Mouse (Mus musculus) adrenal gland, adult 2 months (tissue): ENCODE data around the gene Olfr1499. TPM values are rescaled to one million over a fixed set of nuclear protein-coding genes. Genes with fewer than 3 reads are reported as not detected.
"Not testable (repeated sequence)": the region's sequence is repeated elsewhere in the genome, so short reads cannot be mapped to it uniquely, and the experiment has no call there.

Source experiments
- DNase-seq: peaks from one replicate; pipeline ENCODE4 v3.0.0; 2021
- long read RNA-seq: library from polyadenylated mRNA; stranded (forward); transcript quantifications from one replicate; pipeline ENCODE4 v2.0.0, GENCODE M21; 2021
- polyA plus RNA-seq: library from polyadenylated mRNA; depleted of rRNA; stranded (reverse); fragments of >200 nt; gene quantifications from 2 replicates; pipeline ENCODE4 v1.2.3, GENCODE M21; 2012; rRNA removed
- total RNA-seq, 2 experiments: library from RNA; stranded (reverse); gene quantifications; 2 replicates each; pipeline ENCODE4 v1.2.3; 2021

Gene Olfr1499
- total RNA-seq (not detected), polyA plus RNA-seq (not detected in 2 replicates)
- long read RNA-seq: 0 reads

GRCm38 (mm10) chr19:13819347-13819746, at the start of gene Olfr1499:
Gene Olfr1499, minus strand, starts transcription at chr19:13819447.
- no peak for DNase-seq

- DNase-seq: no peak
Measured at GRCm38 (mm10) chr19:13861495-13861894, 42.2 kb upstream of the Olfr1499 start, which contains the start of gene Olfr1502. Gene Olfr1502, plus strand, starts transcription at chr19:13861795.

- DNase-seq: not testable (repeated sequence)
Measured at GRCm38 (mm10) chr19:13850592-13850991, 31.3 kb upstream of the Olfr1499 start, which contains the start of gene Olfr1501. Gene Olfr1501, minus strand, starts transcription at chr19:13850692.

- no peak for DNase-seq
Measured at GRCm38 (mm10) chr19:13830388-13830787, 11.1 kb upstream of the Olfr1499 start, which contains the start of gene Olfr1500. Gene Olfr1500, minus strand, starts transcription at chr19:13830488.

GRCm38 (mm10) chr19:13828447-13828846, 9.2 kb upstream of the Olfr1499 start:
- DNase-seq: no peak

- DNase-seq: no peak
Measured at GRCm38 (mm10) chr19:13820847-13821246, 1.6 kb upstream of the Olfr1499 start.

GRCm38 (mm10) chr19:13818827-13819226, 420 bp downstream of the Olfr1499 start:
- DNase-seq: no peak

- DNase-seq: no peak
Measured at GRCm38 (mm10) chr19:13812823-13813222, 6.4 kb downstream of the Olfr1499 start.

- DNase-seq: not testable (repeated sequence)
Measured at GRCm38 (mm10) chr19:13805486-13805885, 13.8 kb downstream of the Olfr1499 start.

- no peak for DNase-seq
Measured at GRCm38 (mm10) chr19:13798102-13798501, 21.1 kb downstream of the Olfr1499 start, which contains the start of gene Olfr1497. Gene Olfr1497, minus strand, starts transcription at chr19:13798202.

- no peak for DNase-seq
Measured at GRCm38 (mm10) chr19:13777578-13777977, 41.7 kb downstream of the Olfr1499 start, which contains the start of gene Olfr1496. Gene Olfr1496, plus strand, starts transcription at chr19:13777878.

GRCm38 (mm10) chr19:13768565-13769276, 50.5 kb downstream of the Olfr1499 start:
- DNase-seq: no peak

GRCm38 (mm10) chr19:13764306-13764705, 54.9 kb downstream of the Olfr1499 start, which contains the start of gene Olfr1495:
Gene Olfr1495, plus strand, starts transcription at chr19:13764606.
- DNase-seq: no peak

Other genes starting within 250 kb of the Olfr1499 start
- not detected for gene Olfr1484, start 235.9 kb downstream of the Olfr1499 start, total RNA-seq
- not detected in 2 replicates for gene Olfr1484, start 235.9 kb downstream of the Olfr1499 start, polyA plus RNA-seq
- not detected for gene Olfr1487, start 202.1 kb downstream of the Olfr1499 start, total RNA-seq
- not detected in 2 replicates for gene Olfr1487, start 202.1 kb downstream of the Olfr1499 start, polyA plus RNA-seq
- not detected for gene Olfr1489, start 187.8 kb downstream of the Olfr1499 start, total RNA-seq
- gene Olfr1489, start 187.8 kb downstream of the Olfr1499 start, polyA plus RNA-seq: not detected in 2 replicates
- not detected for gene Olfr1490, start 168.4 kb downstream of the Olfr1499 start, total RNA-seq
- gene Olfr1490, start 168.4 kb downstream of the Olfr1499 start, polyA plus RNA-seq: not detected in 2 replicates
- not detected for gene Olfr1491, start 122.2 kb downstream of the Olfr1499 start, total RNA-seq
- gene Olfr1491, start 122.2 kb downstream of the Olfr1499 start, polyA plus RNA-seq: not detected in 2 replicates
- not detected for gene Olfr1493-ps1, start 96.2 kb downstream of the Olfr1499 start, total RNA-seq
- not detected in 2 replicates for gene Olfr1493-ps1, start 96.2 kb downstream of the Olfr1499 start, polyA plus RNA-seq
- not detected for gene Olfr1494, start 79.7 kb downstream of the Olfr1499 start, total RNA-seq
- not detected in 2 replicates for gene Olfr1494, start 79.7 kb downstream of the Olfr1499 start, polyA plus RNA-seq
- not detected for gene Olfr1495, start 54.8 kb downstream of the Olfr1499 start, total RNA-seq
- not detected in 2 replicates for gene Olfr1495, start 54.8 kb downstream of the Olfr1499 start, polyA plus RNA-seq
- gene Olfr1496, start 41.6 kb downstream of the Olfr1499 start, total RNA-seq: not detected
- not detected in 2 replicates for gene Olfr1496, start 41.6 kb downstream of the Olfr1499 start, polyA plus RNA-seq
- gene Olfr1497, start 21.2 kb downstream of the Olfr1499 start, total RNA-seq: not detected
- gene Olfr1497, start 21.2 kb downstream of the Olfr1499 start, polyA plus RNA-seq: not detected in 2 replicates
- not detected for gene Olfr1500, start 11.0 kb upstream of the Olfr1499 start, total RNA-seq
- gene Olfr1500, start 11.0 kb upstream of the Olfr1499 start, polyA plus RNA-seq: not detected in 2 replicates
- not detected for gene Olfr1501, start 31.2 kb upstream of the Olfr1499 start, total RNA-seq
- gene Olfr1501, start 31.2 kb upstream of the Olfr1499 start, polyA plus RNA-seq: not detected in 2 replicates
- not detected for gene Olfr1502, start 42.3 kb upstream of the Olfr1499 start, total RNA-seq
- not detected in 2 replicates for gene Olfr1502, start 42.3 kb upstream of the Olfr1499 start, polyA plus RNA-seq
- not detected for gene Olfr1504, start 78.5 kb upstream of the Olfr1499 start, total RNA-seq
- not detected in 2 replicates for gene Olfr1504, start 78.5 kb upstream of the Olfr1499 start, polyA plus RNA-seq
- not detected for gene Olfr1505, start 94.1 kb upstream of the Olfr1499 start, total RNA-seq
- gene Olfr1505, start 94.1 kb upstream of the Olfr1499 start, polyA plus RNA-seq: not detected in 2 replicates